In the genomic region with DNA sequence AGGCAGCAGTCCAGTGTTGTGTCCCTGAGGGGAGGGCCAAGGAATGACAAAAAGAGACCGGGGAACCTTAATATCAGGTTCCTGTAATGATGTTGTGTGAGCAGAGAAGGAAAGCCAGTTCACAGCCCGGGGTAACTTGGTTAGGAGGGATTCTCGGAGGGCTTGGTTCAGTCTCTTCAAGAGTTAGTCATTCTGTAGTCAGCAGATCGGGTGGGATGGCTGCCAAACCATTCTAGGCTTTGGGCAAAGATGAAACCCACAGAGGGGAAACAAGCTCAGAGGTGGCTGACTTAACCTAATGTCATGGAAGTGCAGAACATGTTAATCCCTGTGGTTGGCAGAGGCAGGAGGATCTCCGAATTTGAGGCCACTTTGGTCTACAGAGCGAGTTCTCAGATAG, we compare ENCODE assay signal across 14 mouse cellular contexts. TPM values are rescaled to one million over a fixed set of nuclear protein-coding genes. Genes with fewer than 3 reads are reported as not detected.
A peak's percentile ranks its signal among the peaks of the same experiment; 100 is the strongest.
DNase-seq lines count a peak whose midpoint lies in the region; ATAC-seq and TF ChIP-seq lines count a peak whose summit lies in the region.
"Had no signal": no experiment of that assay in that cellular context is flagged by ENCODE, and none has a peak within 500 bp of the region (broad histone marks: within the 10 kb centered on the region; RNA-seq: fewer than 3 reads in every experiment).

No protein-coding gene starts in this region.

- no peaks in the 10 kb centered on the region for H3K27me3 ChIP-seq in MEL (ENCODE audit: control insufficient read depth in 1 of 2, insufficient read depth in 2 of 2, low read length in 2 of 2)
- H3K27me3 ChIP-seq in forebrain, postnatal 0 days (ENCODE audit: insufficient read depth, low read length), result no peaks in the 10 kb centered on the region
- H3K27me3 ChIP-seq: embryonic facial prominence, embryonic 12.5 days; hindbrain, embryonic 15.5 days had no signal

- 93% methylated on average over 6 of the region's 6 CpGs for WGBS in forebrain, postnatal 0 days

- TF ChIP-seq POLR2A in MEL (IDR thresholded peaks at IDR 0.05; ENCODE audit: control insufficient read depth in 1 of 2, insufficient read depth in 1 of 2, low read depth in 1 of 2, low read length in 2 of 2, poor library complexity in 1 of 2), result no peak

- H3K4me3 ChIP-seq in MEL (ENCODE audit: control insufficient read depth in 1 of 2, insufficient read depth in 1 of 2, low read depth in 2 of 2, low read length in 2 of 2), result no peak overlapping the region
- H3K4me3 ChIP-seq in forebrain, postnatal 0 days (ENCODE audit: low read depth, low read length), result no peak overlapping the region
- H3K4me3 ChIP-seq: embryonic facial prominence, embryonic 12.5 days; hindbrain, embryonic 15.5 days had no signal

- peaks cover 0 to 9% of the 10 kb centered on the region in 2 experiments; a peak in 2 of 4 replicates for H3K4me1 ChIP-seq in MEL (ENCODE audit: control insufficient read depth in 1 of 2, insufficient read depth in 2 of 2, low read length in 2 of 2)
- H3K4me1 ChIP-seq in forebrain, postnatal 0 days (ENCODE audit: insufficient read depth), result peaks cover 7% of the 10 kb centered on the region

- H3K27ac ChIP-seq in MEL (ENCODE audit: control insufficient read depth, low read depth, low read length), result no peak overlapping the region
- H3K27ac ChIP-seq in forebrain, postnatal 0 days (ENCODE audit: low read depth, low read length), result no peak overlapping the region
- H3K27ac ChIP-seq: embryonic facial prominence, embryonic 12.5 days; hindbrain, embryonic 15.5 days had no signal

- no peak overlapping the region for H3K9ac ChIP-seq in MEL (ENCODE audit: control insufficient read depth, low read depth, low read length, poor library complexity, severe bottlenecking)
- no peak overlapping the region for H3K9ac ChIP-seq in forebrain, postnatal 0 days
- H3K9ac ChIP-seq: embryonic facial prominence, embryonic 12.5 days; hindbrain, embryonic 15.5 days; liver, postnatal 0 days had no signal

- ATAC-seq in forebrain, postnatal 0 days, result no peak
- ATAC-seq: liver, postnatal 0 days had no signal

- no peak overlapping the region for H3K4me2 ChIP-seq in forebrain, postnatal 0 days (ENCODE audit: low read depth)
- H3K4me2 ChIP-seq: embryonic facial prominence, embryonic 12.5 days; hindbrain, embryonic 15.5 days had no signal

- no peak for TF ChIP-seq CTCF in MEL (IDR thresholded peaks at IDR 0.05 in 2 of 3, conservative IDR thresholded peaks at IDR 0.05 in 1 of 3; ENCODE audit: control insufficient read depth in 1 of 3, insufficient read depth in 1 of 3, low read depth in 2 of 3, low read length in 3 of 3, poor library complexity in 1 of 3, severe bottlenecking in 1 of 3)
- TF ChIP-seq CTCF in forebrain, postnatal 0 days (IDR thresholded peaks at IDR 0.05; ENCODE audit: low read depth), result no peak

- TF ChIP-seq RAD21 in MEL (IDR thresholded peaks at IDR 0.05; ENCODE audit: low read depth, low read length), result no peak

- no peaks in the 10 kb centered on the region for H3K9me3 ChIP-seq in MEL (replicated peaks; ENCODE audit: insufficient read depth, low read length)
- H3K9me3 ChIP-seq in forebrain, postnatal 0 days (ENCODE audit: low read length), result no peaks in the 10 kb centered on the region
- H3K9me3 ChIP-seq: embryonic facial prominence, embryonic 12.5 days; hindbrain, embryonic 15.5 days had no signal

- TF ChIP-seq EP300 in MEL (IDR thresholded peaks at IDR 0.05; ENCODE audit: low read depth in 1 of 2, low read length in 2 of 2), result no peak

- peaks cover 1% of the 10 kb centered on the region; the same call in 1 of the 2 replicates for H3K79me2 ChIP-seq in MEL (ENCODE audit: control insufficient read depth, insufficient read depth, low read length, poor library complexity)

- peak; percentile 15 for DNase-seq in layer of hippocampus, adult 9-10 months (ENCODE audit: low spot score)
- DNase-seq in layer of hippocampus, postnatal 14 days (ENCODE audit: low spot score in 2 of 2), result no peak
- DNase-seq in MEL (ENCODE audit: low read depth, low spot score), result peak; percentile 29
- DNase-seq in adrenal gland, adult 8-10 months, result peak; percentile 44
- DNase-seq in kidney, adult 8-10 months, result peak; percentile 54 to 69
- DNase-seq in forebrain, postnatal 0 days, result no peak
- DNase-seq in testis, postnatal 10 days (ENCODE audit: low spot score), result no peak
- DNase-seq in c-Kit-positive CD71-positive TER-119-positive erythroid progenitor cells, embryonic 14.5 days (ENCODE audit: low spot score), result no peak
- DNase-seq: liver, postnatal 0 days had no signal

- H3K36me3 ChIP-seq in MEL (ENCODE audit: control insufficient read depth in 1 of 2, insufficient read depth in 2 of 2, low read length in 2 of 2), result peaks cover 0 to 8% of the 10 kb centered on the region in 2 experiments; a peak in 2 of 4 replicates
- H3K36me3 ChIP-seq in forebrain, postnatal 0 days (ENCODE audit: insufficient read depth), result peaks cover 32% of the 10 kb centered on the region

TF ChIP-seq in MEL, 35 proteins besides CTCF, POLR2A, EP300 and RAD21:
- TF ChIP-seq JUND (IDR thresholded peaks at IDR 0.05; ENCODE audit: low read depth, low read length) (no peak), USF2 (IDR thresholded peaks at IDR 0.05; ENCODE audit: borderline replicate concordance in 1 of 2, insufficient read depth in 1 of 2, low read depth in 1 of 2, low read length in 2 of 2) (no peak), MEF2A (IDR thresholded peaks at IDR 0.05; ENCODE audit: extremely low read depth, insufficient replicate concordance, low read depth, low read length, poor library complexity, severe bottlenecking) (no peak), USF1 (IDR thresholded peaks at IDR 0.05; ENCODE audit: low read depth, low read length) (no peak), MYB (IDR thresholded peaks at IDR 0.05; ENCODE audit: low read depth, low read length) (no peak), HCFC1 (IDR thresholded peaks at IDR 0.05; ENCODE audit: low read depth, low read length) (no peak), ZNF384 (IDR thresholded peaks at IDR 0.05; ENCODE audit: low read depth, low read length) (no peak), GABPA (IDR thresholded peaks at IDR 0.05; ENCODE audit: low read depth, low read length) (no peak), CHD2 (IDR thresholded peaks at IDR 0.05; ENCODE audit: low read length) (no peak), MAFK (IDR thresholded peaks at IDR 0.05; ENCODE audit: borderline replicate concordance, low read depth, low read length) (no peak), SMC3 (IDR thresholded peaks at IDR 0.05; ENCODE audit: low read depth, low read length) (no peak), E2F4 (IDR thresholded peaks at IDR 0.05; ENCODE audit: borderline replicate concordance, low read depth, low read length) (no peak), NELFE (IDR thresholded peaks at IDR 0.05; ENCODE audit: low read depth, low read length) (no peak), POLR2AphosphoS5 (IDR thresholded peaks at IDR 0.05; ENCODE audit: borderline replicate concordance, low read depth, low read length) (no peak), ETS1 (IDR thresholded peaks at IDR 0.05; ENCODE audit: low read depth, low read length) (no peak), ZMIZ1 (IDR thresholded peaks at IDR 0.05; ENCODE audit: low read depth, low read length) (no peak), MYC (IDR thresholded peaks at IDR 0.05; ENCODE audit: low read depth, low read length) (no peak), ZKSCAN1 (IDR thresholded peaks at IDR 0.05; ENCODE audit: low read depth, low read length) (no peak), MAX (IDR thresholded peaks at IDR 0.05; ENCODE audit: low read length) (no peak)

RNA-seq across cellular contexts. Expression of a gene that starts 3.4 kb away (rescaled TPM):
- total RNA-seq in layer of hippocampus, postnatal 14 days (2021), result 10 to 100 TPM; 25.4 to 27.1 TPM
- 21.7 and 22.7 TPM in 2 replicates for total RNA-seq in MEL (2012; rRNA removed)
- polyA plus RNA-seq in MEL (2012; ENCODE audit: insufficient read depth in 1 of 2, insufficient read length in 2 of 2, low read depth in 1 of 2, low replicate concordance in 2 of 2, missing spikeins in 1 of 2), result 10 to 100 TPM in 1 of 2 experiments, not detected in 1; 25.9 TPM
- 10 to 100 TPM; 49.3 to 68.2 (median 60.7) TPM for total RNA-seq in adrenal gland, adult 8-10 months (2022)
- total RNA-seq in forebrain, postnatal 0 days (2014; rRNA removed), result 62.0 and 92.1 TPM in 2 replicates
- 121 and 133 TPM in 2 replicates for polyA plus RNA-seq in forebrain, postnatal 0 days (2015; fragmentation: Nextera tagmentation; extraction: Ambion mirVana)

RNA-seq across cellular contexts. Expression of a gene that starts 28.6 kb away (rescaled TPM):
- total RNA-seq in layer of hippocampus, postnatal 14 days (2021), result 10 to 100 TPM; 18.4 to 18.8 TPM
- 10.6 and 10.9 TPM in 2 replicates for total RNA-seq in MEL (2012; rRNA removed)
- polyA plus RNA-seq in MEL (2012; ENCODE audit: insufficient read depth in 1 of 2, insufficient read length in 2 of 2, low read depth in 1 of 2, low replicate concordance in 2 of 2, missing spikeins in 1 of 2), result 10 to 100 TPM in 1 of 2 experiments, not detected in 1; 14.2 TPM
- 10 to 100 TPM; 14.3 to 22.7 (median 16.4) TPM for total RNA-seq in adrenal gland, adult 8-10 months (2022)
- total RNA-seq in forebrain, postnatal 0 days (2014; rRNA removed), result 18.1 and 19.3 TPM in 2 replicates
- polyA plus RNA-seq in forebrain, postnatal 0 days (2015; fragmentation: Nextera tagmentation; extraction: Ambion mirVana), result 13.7 and 19.0 TPM in 2 replicates

RNA-seq across cellular contexts. Expression of a gene that starts 41.4 kb away (rescaled TPM):
- total RNA-seq in layer of hippocampus, postnatal 14 days (2021), result not detected
- not detected in 2 replicates for total RNA-seq in MEL (2012; rRNA removed)
- polyA plus RNA-seq in MEL (2012; ENCODE audit: insufficient read depth in 1 of 2, insufficient read length in 2 of 2, low read depth in 1 of 2, low replicate concordance in 2 of 2, missing spikeins in 1 of 2), result not detected
- total RNA-seq in adrenal gland, adult 8-10 months (2022), result not detected
- total RNA-seq in forebrain, postnatal 0 days (2014; rRNA removed), result not detected in 2 replicates
- polyA plus RNA-seq in forebrain, postnatal 0 days (2015; fragmentation: Nextera tagmentation; extraction: Ambion mirVana), result not detected in 2 replicates
- total RNA-seq: G1E; left cerebral cortex, adult 18-20 months had no signal
- polyA plus RNA-seq: embryonic facial prominence, embryonic 12.5 days; G1E; hindbrain, embryonic 15.5 days; spleen, adult 2 months had no signal

RNA-seq across cellular contexts. Expression of a gene that starts 55.8 kb away (rescaled TPM):
- total RNA-seq in layer of hippocampus, postnatal 14 days (2021), result 1 to 10 TPM; 1.7 to 1.9 TPM
- total RNA-seq in MEL (2012; rRNA removed), result not detected in 2 replicates
- polyA plus RNA-seq in MEL (2012; ENCODE audit: insufficient read depth in 1 of 2, insufficient read length in 2 of 2, low read depth in 1 of 2, low replicate concordance in 2 of 2, missing spikeins in 1 of 2), result under 1 TPM in 1 of 2 experiments, not detected in 1; 0.06 TPM
- total RNA-seq in adrenal gland, adult 8-10 months (2022), result 1 to 10 TPM; 3.5 to 6.0 (median 5.6) TPM
- total RNA-seq in forebrain, postnatal 0 days (2014; rRNA removed), result 3.3 TPM in 2 replicates
- polyA plus RNA-seq in forebrain, postnatal 0 days (2015; fragmentation: Nextera tagmentation; extraction: Ambion mirVana), result 0.25 and 0.50 TPM in 2 replicates
- polyA plus RNA-seq: embryonic facial prominence, embryonic 12.5 days; G1E; liver, postnatal 0 days had no signal

Comparison
In these comparisons a context has a peak if more than half of its experiments do, and no peak if none do; other contexts are left out.
1. DNase-seq: peak in layer of hippocampus, adult 9-10 months (single experiment), MEL (single experiment), adrenal gland, adult 8-10 months (single experiment) and kidney, adult 8-10 months (2 of 2); none in layer of hippocampus, postnatal 14 days (0 of 2), forebrain, postnatal 0 days (single experiment), testis, postnatal 10 days (single experiment) and c-Kit-positive CD71-positive TER-119-positive erythroid progenitor cells, embryonic 14.5 days (single experiment).